Mouse (Mus musculus): ENCODE data around the gene Ssr2. TPM values are rescaled to one million over a fixed set of nuclear protein-coding genes. Genes with fewer than 3 reads are reported as not detected.

The Ssr2 gene
- total and polyA plus RNA-seq, 3 experiments = 65.3 to 80.0 (median 67.6) TPM

DNA sequence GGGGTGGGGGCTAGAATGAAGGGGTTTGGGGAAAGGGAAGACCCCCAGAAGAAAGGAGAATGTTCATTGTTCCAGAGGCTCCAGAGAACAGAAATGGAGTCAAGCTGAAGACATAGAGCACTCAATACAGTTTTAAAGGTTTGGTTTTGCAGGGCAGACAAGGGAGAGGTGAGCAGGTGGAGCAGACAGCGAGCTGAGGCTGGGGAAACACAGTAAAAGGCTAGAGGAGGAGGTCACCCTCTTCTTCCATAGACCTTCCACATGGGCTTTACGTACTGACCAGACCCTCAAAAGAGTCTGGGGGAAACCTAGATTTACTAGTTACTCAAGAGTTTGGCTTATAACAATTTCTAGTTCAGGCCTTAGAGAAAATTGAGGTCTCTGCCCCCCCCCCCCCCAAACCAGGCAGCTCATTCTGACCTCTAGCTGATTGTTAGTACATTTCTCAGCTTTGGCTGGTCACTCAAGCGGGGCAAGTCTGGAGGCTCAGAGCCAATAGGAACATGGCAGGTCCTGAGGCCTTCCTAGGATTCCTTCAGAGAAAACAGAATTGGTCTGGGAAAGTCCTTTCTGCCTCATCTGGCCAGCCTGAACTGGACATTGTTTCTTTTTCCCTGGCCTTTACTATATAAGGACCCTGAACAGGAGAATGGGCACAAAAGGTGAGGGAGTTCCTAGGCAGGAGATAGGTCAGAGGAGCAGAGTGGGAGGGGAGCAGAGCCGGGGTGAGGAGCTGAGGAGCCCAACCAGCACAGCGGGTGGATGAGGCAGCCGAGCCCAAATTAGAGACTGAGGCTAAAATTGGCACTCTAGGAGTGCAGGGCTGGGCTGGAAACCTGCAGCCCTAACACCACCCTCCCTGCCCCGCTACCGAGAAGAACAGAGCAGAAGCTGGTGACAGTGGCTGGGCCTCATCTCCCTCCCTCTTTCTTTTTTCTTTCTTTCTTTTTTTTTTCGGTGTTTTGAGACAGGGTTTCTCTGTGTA lies 43.7 kb downstream of the Ssr2 start:
- Histone ChIP-seq H3K27me3 (ENCODE audit: control insufficient read depth, insufficient read depth, low read length) (no peaks in the 10 kb centered on the region), H3K36me3 (ENCODE audit: control insufficient read depth, insufficient read depth, low read length) (peaks cover 4% of the 10 kb centered on the region; the same call in 1 of the 2 replicates), H3K27ac (peak overlapping the region; percentile 97), H3K4me1 (ENCODE audit: control insufficient read depth, insufficient read depth, low read length) (peaks cover 24% of the 10 kb centered on the region), H3K79me2 (replicated peaks; ENCODE audit: control insufficient read depth, insufficient read depth, low read length) (peaks cover 2% of the 10 kb centered on the region; the same call in 1 of the 2 replicates), H3K4me3 (no peak overlapping the region; the same call in 1 of the 2 replicates), H3K9ac (ENCODE audit: low read depth, low read length) (no peak overlapping the region)
- peak; percentile 49 to 67 for DNase-seq
- TF ChIP-seq POLR2A (IDR thresholded peaks at IDR 0.05; ENCODE audit: insufficient read depth, low read depth, low read length) (peak; percentile 47; the same call in 1 of the 2 replicates), EP300 (IDR thresholded peaks at IDR 0.05; ENCODE audit: insufficient read depth, low read depth, low read length) (no peak), CTCF (IDR thresholded peaks at IDR 0.05) (no peak)
- intact Hi-C loops (cut with DNase I) = no loop called here
- WGBS = 32% methylated on average over 9 of the region's 9 CpGs

DNA sequence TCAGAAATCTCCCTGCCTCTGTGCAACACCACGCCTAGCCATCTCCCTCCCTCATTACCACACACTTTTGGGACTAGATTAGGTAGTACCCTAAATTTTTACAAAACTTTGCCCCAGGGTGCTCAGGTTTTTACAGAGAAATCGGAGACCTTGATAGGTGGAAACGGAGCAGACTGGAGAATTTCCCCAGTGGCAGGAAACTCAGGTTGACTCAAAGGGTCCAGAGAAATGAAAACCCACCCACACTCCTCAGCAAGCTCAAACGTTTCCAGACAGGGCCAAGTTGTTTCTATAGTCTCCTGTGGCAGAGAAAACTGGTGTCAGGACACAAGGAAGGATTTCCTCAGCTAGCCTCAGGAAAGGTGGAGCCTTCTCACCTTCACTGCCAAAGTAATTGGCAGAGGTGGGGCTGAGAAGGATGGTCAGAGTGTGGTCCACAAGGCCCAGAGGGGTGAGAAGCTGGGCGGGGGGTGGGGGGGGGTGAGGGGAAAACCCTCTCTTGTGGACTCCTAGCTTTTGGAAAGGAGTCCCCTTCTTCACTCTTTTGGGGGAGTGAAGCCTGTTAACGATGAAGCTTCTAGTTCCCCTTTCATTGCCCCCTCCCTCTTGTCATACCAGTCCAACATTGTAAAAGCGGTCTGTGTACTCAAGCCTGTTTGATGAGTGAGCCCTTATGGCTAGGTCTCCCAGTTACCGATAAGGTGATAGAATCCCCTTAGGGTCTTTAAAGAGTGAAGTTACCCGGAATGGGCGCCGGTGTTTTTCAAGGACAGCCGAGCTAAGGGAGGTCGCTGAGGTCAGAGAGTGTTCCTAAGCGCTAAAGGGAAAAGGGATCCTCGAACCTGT lies 44.7 kb downstream of the Ssr2 start:
- TF ChIP-seq CTCF (IDR thresholded peaks at IDR 0.05) = no peak
- no peak for TF ChIP-seq EP300 (IDR thresholded peaks at IDR 0.05; ENCODE audit: insufficient read depth, low read depth, low read length)
- no peak for TF ChIP-seq POLR2A (IDR thresholded peaks at IDR 0.05; ENCODE audit: insufficient read depth, low read depth, low read length)
- Histone ChIP-seq H3K27me3 (ENCODE audit: control insufficient read depth, insufficient read depth, low read length) (no peaks in the 10 kb centered on the region), H3K36me3 (ENCODE audit: control insufficient read depth, insufficient read depth, low read length) (peaks cover 6% of the 10 kb centered on the region; the same call in 1 of the 2 replicates), H3K4me3 (peak overlapping the region; percentile 92), H3K79me2 (replicated peaks; ENCODE audit: control insufficient read depth, insufficient read depth, low read length) (peaks cover 2% of the 10 kb centered on the region; the same call in 1 of the 2 replicates), H3K27ac (peak overlapping the region; percentile 97), H3K4me1 (ENCODE audit: control insufficient read depth, insufficient read depth, low read length) (peaks cover 30% of the 10 kb centered on the region), H3K9ac (ENCODE audit: low read depth, low read length) (peak overlapping the region; percentile 97)
- intact Hi-C loops (cut with DNase I) = no loop called here
- 11% methylated on average over 15 of the region's 15 CpGs for WGBS
- DNase-seq = peak in 1 of 2 experiments; percentile 35

DNA sequence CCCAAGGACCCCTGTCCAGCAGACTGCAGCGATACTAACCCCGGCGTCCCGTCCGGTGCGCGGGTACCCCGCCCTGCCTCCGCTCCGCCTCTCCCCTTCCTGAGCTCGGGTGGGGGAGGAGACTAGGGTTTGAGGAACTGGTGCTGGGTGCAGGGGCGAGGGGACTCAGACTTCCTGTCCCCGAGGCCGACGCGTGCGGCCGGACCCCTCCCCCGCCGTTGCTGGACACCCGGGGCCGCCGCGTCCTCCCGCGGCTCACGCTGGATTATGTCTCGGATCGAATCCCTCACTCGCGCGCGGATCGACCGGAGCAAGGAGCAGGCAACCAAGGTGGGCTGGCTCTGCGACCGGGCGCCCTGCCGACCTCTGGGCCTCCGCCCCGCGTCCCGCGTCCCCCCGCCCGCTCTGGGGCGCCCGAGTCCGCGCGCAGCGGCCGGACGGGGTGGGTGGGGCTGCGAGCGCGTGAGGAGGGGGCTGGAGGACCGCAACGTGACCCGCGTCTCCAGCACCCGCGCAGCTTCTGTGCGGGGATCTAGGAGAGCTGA lies 45.4 kb downstream of the Ssr2 start:
- under 1% methylated on average over 64 of the region's 64 CpGs for WGBS
- Histone ChIP-seq H3K27ac (peak overlapping the region; percentile 97), H3K79me2 (replicated peaks; ENCODE audit: control insufficient read depth, insufficient read depth, low read length) (peaks cover 2% of the 10 kb centered on the region; the same call in 1 of the 2 replicates), H3K4me1 (ENCODE audit: control insufficient read depth, insufficient read depth, low read length) (peaks cover 32% of the 10 kb centered on the region), H3K27me3 (ENCODE audit: control insufficient read depth, insufficient read depth, low read length) (no peaks in the 10 kb centered on the region), H3K9ac (ENCODE audit: low read depth, low read length) (peak overlapping the region; percentile 97), H3K36me3 (ENCODE audit: control insufficient read depth, insufficient read depth, low read length) (peaks cover 8% of the 10 kb centered on the region; the same call in 1 of the 2 replicates), H3K4me3 (peak overlapping the region; percentile 92)
- TF ChIP-seq EP300 (IDR thresholded peaks at IDR 0.05; ENCODE audit: insufficient read depth, low read depth, low read length) (peak; percentile 72; the same call in 1 of the 2 replicates), POLR2A (IDR thresholded peaks at IDR 0.05; ENCODE audit: insufficient read depth, low read depth, low read length) (peak; percentile 95), CTCF (IDR thresholded peaks at IDR 0.05) (no peak)
- intact Hi-C loops (cut with DNase I) = no loop called here
- peak; percentile 87 to 92 for DNase-seq

DNA sequence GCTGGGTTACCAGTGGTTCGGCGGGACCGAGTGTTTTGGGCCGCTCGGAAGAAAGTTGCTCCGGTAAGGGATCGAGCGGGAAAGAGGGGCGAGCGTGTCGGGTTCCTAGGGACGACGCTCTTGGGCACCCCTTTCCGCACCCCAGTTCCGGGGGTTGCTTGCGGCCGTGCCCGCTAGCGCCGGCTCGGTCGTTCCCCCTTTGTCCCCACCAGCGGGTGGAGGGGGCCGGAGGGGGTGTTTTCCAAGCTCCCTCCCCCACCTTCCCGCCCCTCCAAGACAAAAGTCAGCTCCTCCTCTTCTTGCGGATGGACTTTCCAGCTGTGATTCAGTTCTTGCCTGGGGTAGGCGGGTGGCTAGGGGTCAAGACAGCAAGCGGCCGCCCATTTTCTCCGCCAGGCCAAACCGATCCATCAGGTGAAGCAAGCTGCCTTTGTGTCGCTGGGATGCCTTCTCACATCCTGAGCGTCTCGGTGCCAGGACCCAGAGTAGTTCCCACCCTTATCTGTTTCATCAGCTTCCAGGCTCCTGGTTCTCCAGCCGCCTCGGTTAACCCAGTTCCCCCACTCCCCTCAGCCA lies 45.9 kb downstream of the Ssr2 start:
- H3K27ac ChIP-seq = peak overlapping the region; percentile 97
- WGBS = under 1% methylated on average over 36 of the region's 36 CpGs
- TF ChIP-seq CTCF (IDR thresholded peaks at IDR 0.05) (0 out of 2 replicates have a peak, but pooled peaks have one; percentile 2), EP300 (IDR thresholded peaks at IDR 0.05; ENCODE audit: insufficient read depth, low read depth, low read length) (no peak; the same call in 1 of the 2 replicates), POLR2A (IDR thresholded peaks at IDR 0.05; ENCODE audit: insufficient read depth, low read depth, low read length) (peak; percentile 68)
- peaks cover 11% of the 10 kb centered on the region for H3K36me3 ChIP-seq (ENCODE audit: control insufficient read depth, insufficient read depth, low read length)
- DNase-seq = peak; percentile 78 to 84
- H3K9ac ChIP-seq (ENCODE audit: low read depth, low read length) = peak overlapping the region; percentile 97
- intact Hi-C loops (cut with DNase I) = loop anchor here (2.0 kb wide), 1 partner anchor 15 kb away; no protein-coding TSS in a partner anchor
- no peaks in the 10 kb centered on the region for H3K27me3 ChIP-seq (ENCODE audit: control insufficient read depth, insufficient read depth, low read length)
- peaks cover 37% of the 10 kb centered on the region for H3K4me1 ChIP-seq (ENCODE audit: control insufficient read depth, insufficient read depth, low read length)
- peaks cover 5% of the 10 kb centered on the region for H3K79me2 ChIP-seq (replicated peaks; ENCODE audit: control insufficient read depth, insufficient read depth, low read length)
- peak overlapping the region; percentile 92 for H3K4me3 ChIP-seq

Data from heart, adult 2 months (tissue).